Mouse (Mus musculus) heart, postnatal 25 days (tissue): Measurements from ENCODE around the gene Esyt2. TPM values are rescaled to one million over a fixed set of nuclear protein-coding genes. Genes with fewer than 3 reads are reported as not detected.

Experiments used
- DNase-seq: peaks from one replicate; pipeline ENCODE4 v3.0.0; 2022; ENCODE audit warnings: low spot score
- intact Hi-C: fragments of 180-260 bp; cut with DNase I; formaldehyde crosslinking; loops from one replicate; pipeline ENCODE4 v1.15.1; 2025
- microRNA-seq: library from miRNA; unstranded; fragments of <30 nt; microRNA quantifications from one replicate; pipeline ENCODE4 v1.2.0, GENCODE M21; 2022
- total RNA-seq, 2 experiments: library from RNA; stranded (reverse); gene quantifications; 2 replicates each; pipeline ENCODE4 v1.2.3; 2021

Gene Esyt2
- total RNA-seq, 2 experiments from 2014 or later = 25.3 to 30.4 TPM

DNA sequence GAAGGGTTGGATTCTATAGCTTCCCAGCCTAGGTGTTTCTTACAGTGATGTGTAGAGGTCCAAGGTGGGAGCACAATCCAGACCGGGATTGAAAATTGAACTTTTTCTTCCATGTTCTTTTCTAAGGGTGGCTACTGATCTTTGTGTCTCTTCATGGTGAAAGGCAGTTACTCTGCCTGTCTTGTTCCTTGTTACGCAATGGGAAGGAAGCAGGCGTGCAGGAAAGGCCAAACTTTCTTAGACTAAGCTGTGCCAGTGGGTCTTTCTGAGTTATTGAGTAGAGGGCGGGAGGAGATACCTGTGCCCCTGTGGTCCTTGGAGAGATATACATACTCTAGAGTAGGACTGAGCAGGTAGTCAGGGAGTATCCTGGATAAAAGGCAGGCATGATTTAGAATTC is 133.9 kb downstream of the Esyt2 start:
- intact Hi-C loops = no loop called here
- DNase-seq = no peak

DNA sequence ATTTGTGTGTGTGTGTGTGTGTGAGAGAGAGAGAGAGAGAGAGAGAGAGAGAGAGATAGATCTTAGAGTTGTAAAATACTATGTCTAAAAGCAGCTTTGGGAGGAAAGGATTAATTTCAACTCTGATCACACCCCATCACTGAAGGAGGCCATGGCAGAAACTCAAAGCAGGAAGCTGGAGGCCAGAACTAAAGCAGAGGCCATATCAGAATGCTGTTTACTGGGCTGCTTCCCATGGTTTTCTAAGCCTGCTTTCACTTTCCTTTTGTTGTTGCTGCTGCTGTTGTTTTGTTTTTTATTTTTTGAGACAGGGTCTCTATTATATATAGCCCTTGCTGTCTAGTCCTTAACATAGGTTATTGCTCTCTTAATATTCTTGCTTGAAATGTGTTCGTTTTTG is 135.5 kb downstream of the Esyt2 start:
- intact Hi-C loops = no loop called here
- DNase-seq = no peak

DNA sequence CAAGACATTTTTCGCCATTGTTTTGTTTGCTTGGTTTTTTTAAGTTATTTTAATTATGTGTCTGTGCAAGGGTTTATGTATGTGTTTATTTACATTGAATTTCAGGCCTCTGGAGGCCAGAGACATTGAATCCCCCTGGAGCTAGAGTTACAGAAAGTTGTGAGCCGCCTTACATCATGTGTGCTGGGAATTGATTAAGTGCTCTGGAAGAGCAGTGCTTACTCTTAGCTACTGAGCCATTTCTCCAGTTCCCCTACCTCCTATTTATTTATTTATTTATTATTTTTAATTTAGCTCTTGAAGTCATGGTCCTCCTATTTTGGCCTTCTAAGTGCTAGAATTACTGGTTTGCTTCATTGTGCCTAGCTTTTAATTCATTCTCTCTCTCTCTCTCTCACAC is 140.7 kb downstream of the Esyt2 start:
- intact Hi-C loops = loop anchor here (10.0 kb wide), 1 partner anchor 193 kb away; no protein-coding TSS in a partner anchor
- DNase-seq = no peak

DNA sequence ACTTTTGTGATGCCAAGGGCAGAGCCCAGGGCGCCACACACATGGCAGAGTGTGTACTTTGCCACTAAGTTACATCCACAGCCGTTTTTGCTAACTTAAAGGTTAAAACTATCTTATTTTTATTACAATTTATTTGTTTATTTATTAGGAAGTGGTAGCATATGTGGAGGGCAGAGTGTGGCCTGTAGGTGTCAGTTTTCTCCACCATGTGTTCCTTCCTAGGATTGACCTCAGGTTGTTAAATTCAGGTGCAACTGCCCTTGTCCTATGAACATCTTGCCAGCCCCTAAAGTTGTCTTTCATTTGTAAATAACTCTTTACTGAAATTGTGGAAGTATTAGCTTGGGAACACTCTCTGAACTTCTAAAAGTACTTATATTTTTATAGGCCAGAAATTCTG is 144.4 kb downstream of the Esyt2 start:
- DNase-seq = no peak
- intact Hi-C loops = loop anchor here (10.0 kb wide), 1 partner anchor 189 kb away; no protein-coding TSS in a partner anchor

DNA sequence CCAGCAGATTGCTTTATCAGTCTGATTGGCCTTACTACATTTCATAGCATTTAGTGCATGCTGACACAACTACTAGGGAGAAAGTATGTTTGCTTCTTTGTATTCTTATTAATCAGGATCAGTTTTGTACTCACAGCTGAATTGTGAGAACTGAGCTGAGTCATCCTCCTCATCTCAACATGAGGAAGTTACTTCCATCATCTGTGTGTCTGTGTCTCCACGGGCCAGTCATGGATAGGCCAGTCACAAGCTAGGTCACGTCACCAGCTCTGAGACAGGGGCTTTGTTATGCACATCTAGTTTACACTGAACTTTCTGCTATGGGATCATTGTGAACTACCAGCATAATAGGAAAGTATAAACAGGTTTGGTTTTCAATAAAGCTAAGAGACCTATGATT is 152.7 kb downstream of the Esyt2 start:
- intact Hi-C loops = no loop called here
- DNase-seq = no peak

DNA sequence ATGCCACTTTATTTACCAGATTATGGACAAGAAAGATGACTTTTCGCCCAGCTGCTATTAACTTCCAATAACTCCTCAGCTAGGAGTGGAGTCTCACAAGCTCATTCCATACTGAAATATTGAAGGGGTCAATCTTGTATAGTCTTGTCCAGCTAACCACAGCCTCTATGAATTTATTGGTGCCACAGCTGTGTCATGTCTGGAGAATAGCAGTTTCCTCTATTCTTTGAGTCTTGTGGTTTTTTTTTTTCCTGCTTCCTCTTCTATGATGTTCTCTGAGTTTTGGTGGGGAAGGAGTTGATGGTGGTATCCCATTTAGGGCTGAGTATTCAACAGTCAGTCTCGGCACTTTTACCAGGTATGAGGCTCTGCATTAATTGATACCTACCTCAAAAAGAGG is 154.2 kb downstream of the Esyt2 start:
- intact Hi-C loops = no loop called here
- DNase-seq = no peak

DNA sequence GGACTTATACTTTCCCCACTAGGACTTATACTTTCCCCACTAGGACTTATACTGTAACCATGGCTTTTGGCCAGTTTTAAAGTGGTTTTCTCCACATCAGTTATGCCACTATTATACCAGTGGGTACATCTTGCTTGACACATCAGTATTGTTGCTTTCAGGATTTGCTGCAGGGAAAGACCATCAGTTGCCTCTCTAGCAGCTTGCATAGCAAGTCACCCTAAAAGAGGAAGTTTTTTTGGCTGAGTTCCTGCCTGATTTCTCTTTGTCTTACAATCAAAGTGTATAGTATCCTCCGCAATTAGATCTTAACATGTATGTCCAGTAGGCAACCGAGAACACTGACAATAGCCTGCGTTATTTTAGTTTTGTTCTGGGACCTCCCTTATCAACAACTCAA is 155.1 kb downstream of the Esyt2 start:
- no peak for DNase-seq
- intact Hi-C loops = no loop called here

DNA sequence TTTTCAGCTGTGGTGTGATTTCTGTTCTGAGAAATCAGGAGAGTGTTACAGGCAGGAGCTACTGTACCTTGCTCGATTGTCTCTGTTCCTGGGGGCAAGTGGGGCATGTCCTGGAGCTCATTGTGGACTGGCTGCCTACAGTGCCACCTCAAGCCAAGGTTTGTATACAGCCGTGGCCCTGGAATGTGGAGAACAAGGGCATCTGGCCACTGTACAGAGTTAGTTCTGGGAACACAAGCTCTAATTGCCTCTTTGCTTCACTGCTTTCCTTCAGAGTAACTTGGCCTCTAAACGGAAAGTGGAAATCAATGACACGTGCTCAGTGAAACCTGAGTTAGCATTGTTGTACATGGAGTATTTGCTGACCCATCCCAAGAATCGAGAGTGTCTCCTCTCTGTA is 157.6 kb downstream of the Esyt2 start:
- intact Hi-C loops = no loop called here
- no peak for DNase-seq

Small RNA genes lying within 50 kb of the gene (microRNA-seq; reads per million reads assigned to microRNA genes)
- gene Gm23190 = not detected

Other genes with a start within 250 kb of the Esyt2 start
- 10 to 100 TPM; 27.8 to 28.5 TPM for gene Zfp386, start 233.5 kb upstream of the Esyt2 start, total RNA-seq
- 1 to 10 TPM; 1.3 to 2.6 TPM for gene Vipr2, start 203.5 kb upstream of the Esyt2 start, total RNA-seq
- 1 to 10 TPM; 1.6 to 2.3 TPM for gene Wdr60, start 18.2 kb upstream of the Esyt2 start, total RNA-seq
- not detected for gene Gm11027, start 5.8 kb upstream of the Esyt2 start, total RNA-seq
- gene Ncapg2, start 124.2 kb downstream of the Esyt2 start, total RNA-seq = 1 to 10 TPM; 2.7 to 3.5 TPM
- not detected for gene Ptprn2, start 204.5 kb downstream of the Esyt2 start, total RNA-seq